Mouse (Mus musculus): ENCODE measurements around the gene Fbxw11.

Gene Fbxw11

GRCm38 (mm10) chr11:32623912-32624311, 18.6 kb upstream of the Fbxw11 start:
- no peak for DNase-seq (ENCODE audit: low spot score in 2 of 2)

GRCm38 (mm10) chr11:32625677-32626076, 16.8 kb upstream of the Fbxw11 start:
- peak in 1 of 2 experiments; percentile 60 for DNase-seq (ENCODE audit: low spot score in 2 of 2)

- DNase-seq (ENCODE audit: low spot score in 2 of 2), result no peak
These were observed 16.4 kb upstream of the Fbxw11 start for GRCm38 (mm10) chr11:32626079-32626478.

GRCm38 (mm10) chr11:32627900-32628299, 14.6 kb upstream of the Fbxw11 start:
- no peak for DNase-seq (ENCODE audit: low spot score in 2 of 2)

GRCm38 (mm10) chr11:32629713-32630211, 12.8 kb upstream of the Fbxw11 start:
- no peak for DNase-seq (ENCODE audit: low spot score in 2 of 2)

- no peak for DNase-seq (ENCODE audit: low spot score in 2 of 2)
These were observed 9.9 kb upstream of the Fbxw11 start for GRCm38 (mm10) chr11:32632671-32633070.

- no peak for DNase-seq (ENCODE audit: low spot score in 2 of 2)
These were observed 9.0 kb upstream of the Fbxw11 start for GRCm38 (mm10) chr11:32633542-32633941.

- no peak for DNase-seq (ENCODE audit: low spot score in 2 of 2)
These were observed 8.4 kb upstream of the Fbxw11 start for GRCm38 (mm10) chr11:32634143-32634542.

GRCm38 (mm10) chr11:32634842-32635241, 7.7 kb upstream of the Fbxw11 start:
- DNase-seq (ENCODE audit: low spot score in 2 of 2), result no peak

GRCm38 (mm10) chr11:32636275-32636674, 6.2 kb upstream of the Fbxw11 start:
- no peak for DNase-seq (ENCODE audit: low spot score in 2 of 2)

- no peak for DNase-seq (ENCODE audit: low spot score in 2 of 2)
These were observed 3.8 kb upstream of the Fbxw11 start for GRCm38 (mm10) chr11:32638521-32639255.

- DNase-seq (ENCODE audit: low spot score in 2 of 2), result no peak
These were observed 1.9 kb upstream of the Fbxw11 start for GRCm38 (mm10) chr11:32640617-32641016.

GRCm38 (mm10) chr11:32642899-32643886, 669 bp downstream of the Fbxw11 start:
- DNase-seq (ENCODE audit: low spot score in 2 of 2), result peak in 1 of 2 experiments; percentile 33

GRCm38 (mm10) chr11:32644010-32644409, 1.5 kb downstream of the Fbxw11 start:
- no peak for DNase-seq (ENCODE audit: low spot score in 2 of 2)

GRCm38 (mm10) chr11:32647265-32647664, 4.7 kb downstream of the Fbxw11 start:
- DNase-seq (ENCODE audit: low spot score in 2 of 2), result no peak

- DNase-seq (ENCODE audit: low spot score in 2 of 2), result no peak
These were observed 7.8 kb downstream of the Fbxw11 start for GRCm38 (mm10) chr11:32650236-32650749.

- no peak for DNase-seq (ENCODE audit: low spot score in 2 of 2)
These were observed 8.5 kb downstream of the Fbxw11 start for GRCm38 (mm10) chr11:32650893-32651590.

- no peak for DNase-seq (ENCODE audit: low spot score in 2 of 2)
These were observed 9.2 kb downstream of the Fbxw11 start for GRCm38 (mm10) chr11:32651723-32652122.

- DNase-seq (ENCODE audit: low spot score in 2 of 2), result no peak
These were observed 19.6 kb downstream of the Fbxw11 start for GRCm38 (mm10) chr11:32662082-32662656.

- no peak for DNase-seq (ENCODE audit: low spot score in 2 of 2)
These were observed 23.1 kb downstream of the Fbxw11 start for GRCm38 (mm10) chr11:32665639-32666038.

GRCm38 (mm10) chr11:32666983-32667382, 24.5 kb downstream of the Fbxw11 start:
- DNase-seq (ENCODE audit: low spot score in 2 of 2), result no peak
